Mouse (Mus musculus): Measurements from ENCODE around the gene Figla.

DNA sequence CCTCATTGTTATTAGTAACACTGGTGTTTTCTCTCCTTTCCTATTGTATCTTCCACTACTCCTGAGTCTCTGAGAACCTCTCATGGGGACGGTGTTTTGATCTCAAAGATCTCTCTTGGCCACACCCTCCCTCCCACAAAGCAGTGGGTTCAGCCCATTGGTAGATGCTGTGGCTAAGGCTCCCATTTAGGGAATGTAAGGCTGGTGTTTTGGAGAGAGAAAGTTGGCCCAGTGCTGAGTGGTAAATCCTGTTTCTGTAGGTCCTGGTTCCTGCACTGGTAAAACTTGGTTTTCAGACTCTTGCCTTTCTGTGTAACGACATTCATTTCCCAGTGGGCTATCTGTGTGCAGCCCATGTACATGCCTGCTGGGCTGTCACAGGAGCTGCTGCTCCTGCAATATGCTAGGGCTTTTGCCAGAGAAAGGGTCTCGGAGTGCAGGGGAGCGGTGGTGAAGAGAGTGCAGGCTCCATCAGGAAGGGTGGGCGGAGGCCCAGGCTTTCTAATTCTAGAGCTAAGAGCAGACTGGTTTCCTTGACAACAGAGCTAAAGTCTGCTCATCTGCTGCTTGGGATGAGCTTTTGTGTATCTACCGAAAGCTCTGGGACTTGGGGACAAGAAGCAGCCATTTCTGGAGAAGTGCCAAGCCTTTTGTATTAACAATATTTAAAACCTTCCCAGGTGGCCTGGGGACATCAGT lies 48.5 kb downstream of the Figla start:
- TF ChIP-seq EP300 (optimal IDR thresholded peaks at IDR 0.05) (no peak), CTCF (IDR thresholded peaks at IDR 0.05; ENCODE audit: low read depth) (no peak)

All from stomach, postnatal 0 days (tissue).